Mouse (Mus musculus): ENCODE results near the gene Cracr2b.

- no peak for TF ChIP-seq CTCF (IDR thresholded peaks at IDR 0.05; ENCODE audit: borderline replicate concordance, extremely low read depth, insufficient read depth, insufficient read length)
- TF ChIP-seq POLR2A (IDR thresholded peaks at IDR 0.05; ENCODE audit: borderline replicate concordance, extremely low read depth, insufficient read depth, insufficient read length, poor library complexity, severe bottlenecking) = no peak
Measured at GRCm38 (mm10) chr7:141433517-141434400, 27.1 kb upstream of the Cracr2b start.

All from brain, embryonic 14.5 days (tissue).